Mouse (Mus musculus): Measurements from ENCODE around the gene Glt1d1. TPM values are rescaled to one million over a fixed set of nuclear protein-coding genes. Genes with fewer than 3 reads are reported as not detected.
"Not testable (repeated sequence)": the region's sequence is repeated elsewhere in the genome, so short reads cannot be mapped to it uniquely, and the experiment has no call there.

The Glt1d1 gene
- total RNA-seq, 4 experiments from 2014 or later, result not detected

GRCm38 (mm10) chr5:127698525-127698924 lies 66.5 kb downstream of the Glt1d1 start:
- no peak for DNase-seq (ENCODE audit: low spot score)

DNA sequence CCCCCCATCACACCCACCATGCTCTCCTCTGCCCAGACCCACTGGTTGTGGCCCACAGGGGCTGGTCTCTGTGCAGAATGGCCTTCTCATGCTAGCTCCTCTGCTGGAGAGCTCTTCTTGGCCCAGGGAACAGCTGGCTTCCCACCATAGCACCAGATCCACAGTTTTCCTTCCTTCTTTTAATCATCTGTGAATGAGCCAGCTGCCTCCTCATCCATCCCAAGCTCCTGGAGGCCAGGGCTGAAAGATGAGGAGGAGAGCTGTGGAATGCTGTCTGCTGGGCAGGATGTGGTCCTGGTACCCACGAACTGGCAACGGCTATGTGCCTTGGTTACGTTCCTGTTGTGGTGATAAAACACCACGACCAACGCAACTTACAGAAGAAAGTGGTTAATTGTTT lies 67.6 kb downstream of the Glt1d1 start:
- no peak for DNase-seq (ENCODE audit: low spot score)

- no peak for DNase-seq (ENCODE audit: low spot score)
Observed at GRCm38 (mm10) chr5:127700156-127700555, 68.1 kb downstream of the Glt1d1 start.

DNA sequence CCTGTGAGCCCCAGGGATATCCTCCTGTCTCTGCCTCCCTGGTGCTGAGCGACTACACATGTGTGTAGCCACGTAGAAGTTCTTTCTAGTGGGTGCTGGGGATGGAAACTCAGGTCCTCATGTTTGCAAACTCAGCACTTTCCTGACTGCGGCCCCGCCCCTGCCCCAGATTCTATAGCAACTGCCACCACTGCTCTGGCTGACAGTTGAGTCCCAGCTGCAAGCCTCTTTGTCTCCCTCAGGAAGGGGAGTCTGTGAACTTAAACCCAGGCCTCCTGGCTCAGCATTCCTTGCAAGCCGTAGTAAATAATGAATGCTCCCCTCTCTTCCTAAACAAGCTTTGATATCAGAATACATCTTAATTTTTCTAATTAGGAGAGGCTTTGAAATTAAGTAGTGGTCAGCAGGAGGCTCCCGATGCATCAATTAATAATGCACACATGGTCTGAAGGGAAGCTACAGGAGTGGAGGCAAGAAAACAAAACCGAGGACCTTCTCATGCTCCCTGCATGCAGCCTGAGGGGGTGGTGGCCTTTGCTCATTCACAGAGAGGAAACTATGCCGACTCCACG lies 71.6 kb downstream of the Glt1d1 start:
- no peak for DNase-seq (ENCODE audit: low spot score)

DNA sequence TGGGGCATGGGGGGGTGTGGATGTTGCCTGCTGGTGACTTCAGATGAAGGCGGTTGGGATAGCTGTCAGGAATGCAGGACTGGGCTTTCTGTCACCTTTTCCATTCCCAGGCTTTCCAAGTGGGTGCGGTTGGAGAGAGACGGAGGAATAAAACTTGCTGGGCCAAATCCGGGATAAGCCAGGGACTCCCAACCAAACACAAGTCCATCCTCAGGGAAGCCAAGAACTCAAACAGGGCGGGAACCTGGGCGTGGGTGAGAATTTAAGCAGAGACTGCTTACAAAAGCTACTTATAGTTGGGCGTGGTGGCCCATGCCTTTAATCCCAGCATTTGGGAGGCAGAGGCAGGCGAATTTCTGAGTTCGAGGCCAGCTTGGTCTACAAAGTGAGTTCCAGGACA lies 73.2 kb downstream of the Glt1d1 start:
- no peak for DNase-seq (ENCODE audit: low spot score)

DNA sequence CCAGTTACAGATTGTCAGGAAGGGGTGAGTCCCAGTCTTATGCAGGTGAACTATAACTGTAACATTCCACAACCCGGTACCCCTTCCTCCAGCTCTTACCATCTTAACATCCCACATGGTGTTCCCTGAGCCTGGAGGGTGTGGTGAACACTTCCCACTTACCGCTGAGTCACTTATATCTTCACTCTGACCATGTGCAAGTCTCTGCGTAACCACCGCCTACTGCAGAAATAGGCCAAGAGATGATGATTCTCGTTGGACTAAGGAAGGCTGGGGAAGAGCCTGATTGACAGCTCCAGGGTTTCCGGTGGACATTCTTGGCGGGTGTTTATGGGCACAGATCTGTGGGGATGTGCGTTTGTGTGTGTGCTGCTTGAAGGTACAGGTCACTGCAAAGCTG lies 73.9 kb downstream of the Glt1d1 start:
- DNase-seq (ENCODE audit: low spot score), result no peak

- DNase-seq (ENCODE audit: low spot score), result no peak
Observed at GRCm38 (mm10) chr5:127708143-127708542, 76.1 kb downstream of the Glt1d1 start.

GRCm38 (mm10) chr5:127714783-127715704 lies 83.0 kb downstream of the Glt1d1 start:
- no peak for DNase-seq (ENCODE audit: low spot score)

DNA sequence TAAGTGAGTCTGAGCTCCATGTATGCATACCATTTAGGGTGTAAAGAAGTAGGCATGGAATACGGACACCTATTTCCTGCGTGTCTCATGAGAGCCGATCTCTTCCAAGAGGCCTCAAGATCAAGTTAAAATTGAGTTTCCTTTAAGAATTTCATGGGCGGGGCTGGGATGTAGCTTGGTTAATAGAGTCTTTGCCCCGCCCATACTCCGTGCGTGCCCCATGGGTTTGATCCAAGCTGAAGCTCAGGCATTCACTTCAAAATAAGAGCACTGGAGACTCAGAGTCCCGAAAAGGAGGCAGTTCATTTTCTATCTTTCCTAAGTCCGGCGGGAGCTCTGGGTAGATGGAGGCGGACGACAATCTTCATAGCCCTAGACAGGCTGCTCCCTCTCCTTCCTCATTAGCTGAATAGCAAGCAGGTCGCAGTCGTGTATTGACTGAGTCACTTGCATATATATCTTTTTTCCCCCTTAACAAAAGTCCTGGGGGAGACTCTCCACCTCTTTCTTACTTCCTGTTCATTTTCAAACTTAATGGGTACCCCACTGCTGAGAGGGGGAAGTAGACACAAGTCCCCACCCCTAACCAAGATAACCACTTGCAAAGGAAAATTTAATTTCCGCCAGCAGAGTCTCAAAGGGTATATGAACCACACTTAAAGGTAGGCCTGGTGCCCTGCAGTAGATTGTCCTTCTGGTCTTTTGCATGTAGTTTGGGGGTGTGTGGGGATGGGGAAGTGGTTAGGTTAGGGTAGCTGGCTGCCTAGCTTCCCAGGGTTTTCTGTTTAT lies 88.7 kb downstream of the Glt1d1 start:
- peak; percentile 33 for DNase-seq (ENCODE audit: low spot score)

GRCm38 (mm10) chr5:127722171-127722570 lies 90.1 kb downstream of the Glt1d1 start:
- DNase-seq (ENCODE audit: low spot score), result not testable (repeated sequence)

- no peak for DNase-seq (ENCODE audit: low spot score)
Observed at GRCm38 (mm10) chr5:127730351-127730750, 98.3 kb downstream of the Glt1d1 start.

DNA sequence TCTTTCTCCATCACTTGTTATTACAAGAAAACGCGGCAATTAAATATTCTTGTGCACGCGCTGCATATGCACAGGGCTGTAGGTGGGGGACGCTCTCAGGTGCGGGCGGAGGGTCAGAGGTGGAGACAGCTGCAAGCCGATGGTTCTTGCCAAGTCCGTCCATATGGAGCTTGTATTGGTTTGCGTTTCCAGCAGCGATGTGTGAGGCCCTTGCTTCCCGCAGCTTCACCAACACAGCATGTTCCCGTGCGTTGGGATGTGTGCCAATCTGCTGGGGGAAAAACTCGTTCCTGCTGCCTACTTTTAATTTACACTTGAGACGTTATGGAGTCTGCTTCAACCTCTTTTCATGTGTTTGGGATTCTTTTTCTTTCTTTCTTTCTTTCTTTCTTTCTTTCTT lies 109.3 kb downstream of the Glt1d1 start:
- no peak for DNase-seq (ENCODE audit: low spot score)

DNA sequence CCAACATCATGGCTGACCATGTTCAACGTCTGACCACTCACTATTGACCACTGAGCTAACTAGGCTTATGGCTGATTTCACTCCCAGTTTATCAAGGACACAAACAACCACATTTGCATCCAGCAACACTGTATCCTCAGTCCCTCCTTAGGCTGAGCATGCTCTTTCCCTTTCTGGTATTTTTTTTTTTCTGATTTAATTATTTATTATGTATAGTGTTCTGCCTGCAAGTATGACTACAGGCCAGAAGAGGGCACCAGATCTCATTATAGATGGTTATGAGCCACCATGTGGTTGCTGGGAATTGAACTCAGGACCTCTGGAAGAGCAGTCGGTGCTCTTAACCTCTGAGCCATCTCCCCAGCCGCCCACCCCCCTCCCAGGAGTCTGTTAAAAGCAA lies 117.5 kb downstream of the Glt1d1 start:
- not testable (repeated sequence) for DNase-seq (ENCODE audit: low spot score)

- DNase-seq (ENCODE audit: low spot score), result no peak
Observed at GRCm38 (mm10) chr5:127751262-127751975, 119.4 kb downstream of the Glt1d1 start.

- DNase-seq (ENCODE audit: low spot score), result no peak
Observed at GRCm38 (mm10) chr5:127755594-127755993, 123.5 kb downstream of the Glt1d1 start.

DNA sequence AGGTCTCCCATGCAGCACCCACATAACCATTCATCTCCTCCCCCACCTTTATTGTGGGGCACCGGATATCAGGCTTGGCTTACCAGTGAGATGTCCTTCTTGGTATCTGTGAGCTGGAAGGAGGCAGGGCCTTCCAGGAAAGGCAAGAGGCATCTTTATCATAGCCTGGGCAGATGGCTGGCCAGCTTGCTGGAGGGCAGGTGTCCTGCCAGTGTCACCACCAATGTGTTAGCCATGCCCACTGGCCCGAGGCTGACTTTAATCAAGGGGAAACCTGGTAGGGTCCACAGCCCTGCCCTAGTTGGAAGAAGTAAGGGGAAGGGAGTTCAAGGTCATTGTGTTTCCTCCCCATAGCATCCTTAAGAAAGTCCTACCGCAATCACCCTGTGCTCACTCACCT lies 123.9 kb downstream of the Glt1d1 start:
- no peak for DNase-seq (ENCODE audit: low spot score)

DNA sequence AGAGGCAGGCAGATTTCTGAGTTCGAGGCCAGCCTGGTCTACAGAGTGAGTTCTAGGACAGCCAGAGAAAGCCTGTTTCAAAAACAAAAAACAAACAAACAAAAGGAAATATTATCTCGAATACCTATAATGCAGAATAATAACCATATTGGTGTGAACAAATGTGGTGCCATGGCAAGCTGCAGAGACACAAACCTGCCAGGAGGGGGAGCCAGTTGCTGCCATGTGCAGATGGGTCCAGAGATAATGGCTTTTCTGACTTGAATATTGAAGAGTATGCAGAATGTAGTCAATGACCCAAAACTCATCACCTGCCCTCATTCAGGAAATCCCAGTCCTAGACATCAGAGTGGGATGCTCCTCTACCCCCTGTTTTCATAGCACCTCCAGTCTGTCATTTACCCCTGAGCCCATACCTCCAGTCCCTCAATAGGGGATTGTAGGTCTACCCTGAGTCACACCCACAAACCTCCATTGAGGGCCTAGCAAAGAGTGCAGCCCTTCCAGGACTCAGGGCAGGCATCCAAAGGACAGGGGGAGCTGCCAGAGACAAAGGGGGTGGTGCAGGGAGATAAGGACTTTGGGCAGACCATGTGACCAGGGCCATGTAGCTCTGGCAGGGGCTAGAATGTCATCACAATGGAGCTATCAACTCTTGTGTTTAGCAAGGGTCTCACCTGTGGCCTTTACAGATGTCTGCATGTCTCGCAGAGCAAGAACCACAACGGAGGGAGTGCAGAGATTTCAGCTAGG lies 124.8 kb downstream of the Glt1d1 start:
- no peak for DNase-seq (ENCODE audit: low spot score)

GRCm38 (mm10) chr5:127758576-127758975 lies 126.5 kb downstream of the Glt1d1 start:
- DNase-seq (ENCODE audit: low spot score), result no peak

All from heart, adult 8-10 months (tissue).